Mouse (Mus musculus): ENCODE results near the gene Sele. TPM values are rescaled to one million over a fixed set of nuclear protein-coding genes. Genes with fewer than 3 reads are reported as not detected.

Sele gene
- polyA plus RNA-seq, 1 experiment from 2014 or later, result not detected

- Histone ChIP-seq H3K4me3 (no peak overlapping the region), H3K4me1 (no peaks in the 10 kb centered on the region), H3K9me3 (no peaks in the 10 kb centered on the region), H3K4me2 (no peak overlapping the region), H3K27me3 (replicated peaks) (no peaks in the 10 kb centered on the region), H3K27ac (no peak overlapping the region), H3K36me3 (replicated peaks) (no peaks in the 10 kb centered on the region), H3K9ac (no peak overlapping the region)
- 83% methylated on average over 2 of the region's 2 CpGs for WGBS
- no peak for ATAC-seq (replicated peaks)
Measured at GRCm38 (mm10) chr1:164074606-164075140, 26.6 kb downstream of the Sele start.

DNA sequence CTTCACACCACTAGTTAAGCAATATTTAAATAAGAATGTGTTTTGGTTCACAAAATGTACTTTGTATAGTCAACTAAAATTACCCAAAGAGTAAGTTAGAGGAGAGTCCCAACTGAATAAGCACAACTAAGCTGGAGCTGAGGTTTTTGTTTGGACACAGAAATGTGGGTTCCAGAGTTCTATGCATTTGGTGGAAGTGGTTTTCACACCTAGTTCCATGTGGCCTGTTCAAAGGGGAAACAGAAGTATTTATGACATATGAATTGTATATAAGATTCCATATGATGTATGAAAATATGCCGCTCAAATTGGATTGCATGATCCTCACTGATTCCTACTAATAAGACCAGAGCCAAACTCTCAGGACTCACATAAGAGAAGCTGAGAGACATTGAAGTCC lies 27.4 kb downstream of the Sele start:
- 97% methylated on average over 1 of the region's 1 CpGs for WGBS
- no peaks in the 10 kb centered on the region for H3K9me3 ChIP-seq

DNA sequence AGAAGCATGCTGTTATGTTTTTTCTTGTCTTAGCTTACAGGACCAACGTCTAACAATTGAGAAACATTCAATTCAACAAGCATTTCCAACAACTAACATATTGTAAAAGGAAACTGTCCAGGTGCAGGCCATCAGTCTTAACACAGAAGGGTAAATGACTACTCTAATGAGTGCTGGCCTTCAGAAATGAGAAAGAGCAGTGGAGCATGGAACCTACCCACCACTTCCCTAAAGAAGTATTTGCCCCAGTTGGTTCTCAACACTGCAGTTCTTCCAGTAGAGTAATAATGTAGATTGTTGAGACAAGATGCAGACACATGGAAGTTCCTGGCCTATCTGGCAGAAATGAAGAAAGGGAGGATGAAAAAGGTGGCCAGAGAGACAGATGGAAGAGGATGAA lies 28.4 kb downstream of the Sele start:
- no peaks in the 10 kb centered on the region for H3K4me1 ChIP-seq
- H3K9me3 ChIP-seq, result no peaks in the 10 kb centered on the region
- no peaks in the 10 kb centered on the region for H3K36me3 ChIP-seq (replicated peaks)
- H3K4me2 ChIP-seq, result no peak overlapping the region
- H3K27ac ChIP-seq, result no peak overlapping the region
- H3K27me3 ChIP-seq (replicated peaks), result no peaks in the 10 kb centered on the region
- no peak for ATAC-seq (replicated peaks)
- 62% methylated on average over 1 of the region's 1 CpGs for WGBS
- no peak overlapping the region for H3K9ac ChIP-seq
- H3K4me3 ChIP-seq, result no peak overlapping the region

More for the DNA sequence above, 27.4 kb downstream of the Sele start:
- no peak for ATAC-seq (replicated peaks)
- Histone ChIP-seq H3K9ac (no peak overlapping the region), H3K4me2 (no peak overlapping the region), H3K27ac (no peak overlapping the region), H3K27me3 (replicated peaks) (no peaks in the 10 kb centered on the region), H3K4me1 (no peaks in the 10 kb centered on the region), H3K36me3 (replicated peaks) (no peaks in the 10 kb centered on the region), H3K4me3 (no peak overlapping the region)

GRCm38 (mm10) chr1:164077031-164077430 lies 29.0 kb downstream of the Sele start:
- H3K9me3 ChIP-seq, result no peaks in the 10 kb centered on the region
- H3K27ac ChIP-seq, result no peak overlapping the region
- no peak overlapping the region for H3K4me2 ChIP-seq
- no peak for ATAC-seq (replicated peaks)
- WGBS, result 89% methylated on average over 3 of the region's 3 CpGs
- H3K27me3 ChIP-seq (replicated peaks), result no peaks in the 10 kb centered on the region
- no peaks in the 10 kb centered on the region for H3K4me1 ChIP-seq
- no peaks in the 10 kb centered on the region for H3K36me3 ChIP-seq (replicated peaks)
- no peak overlapping the region for H3K4me3 ChIP-seq
- no peak overlapping the region for H3K9ac ChIP-seq

DNA sequence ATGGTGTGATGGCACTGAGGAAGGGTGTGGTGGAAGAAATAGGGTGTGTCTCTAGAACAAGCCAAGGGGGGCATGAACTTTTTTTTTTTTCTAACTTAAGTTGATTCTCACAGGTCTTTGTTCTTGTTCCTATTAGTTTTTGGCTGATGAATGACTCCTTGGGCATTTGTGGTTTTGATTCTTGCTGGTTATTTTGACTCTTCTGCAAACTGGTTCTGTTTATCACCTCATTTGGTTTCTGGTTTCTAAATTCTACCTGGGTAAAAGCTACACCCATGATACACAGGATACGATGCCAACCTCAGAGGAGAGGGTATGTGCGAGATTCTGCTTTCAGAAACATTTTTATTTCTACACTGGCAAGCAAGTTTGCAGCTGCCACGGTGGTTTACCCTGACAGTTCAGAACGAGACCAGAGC lies 30.3 kb downstream of the Sele start:
- Histone ChIP-seq H3K4me3 (no peak overlapping the region), H3K27me3 (replicated peaks) (no peaks in the 10 kb centered on the region), H3K9me3 (no peaks in the 10 kb centered on the region), H3K4me1 (no peaks in the 10 kb centered on the region), H3K36me3 (replicated peaks) (no peaks in the 10 kb centered on the region), H3K9ac (no peak overlapping the region), H3K4me2 (no peak overlapping the region), H3K27ac (no peak overlapping the region)
- 90% methylated on average over 4 of the region's 4 CpGs for WGBS
- no peak for ATAC-seq (replicated peaks)

GRCm38 (mm10) chr1:164079091-164079490 lies 31.1 kb downstream of the Sele start:
- Histone ChIP-seq H3K4me2 (no peak overlapping the region), H3K4me1 (no peaks in the 10 kb centered on the region), H3K36me3 (replicated peaks) (no peaks in the 10 kb centered on the region), H3K4me3 (no peak overlapping the region), H3K9me3 (no peaks in the 10 kb centered on the region), H3K27me3 (replicated peaks) (no peaks in the 10 kb centered on the region), H3K9ac (no peak overlapping the region), H3K27ac (no peak overlapping the region)
- no peak for ATAC-seq (replicated peaks)
- WGBS, result 89% methylated on average over 11 of the region's 11 CpGs

DNA sequence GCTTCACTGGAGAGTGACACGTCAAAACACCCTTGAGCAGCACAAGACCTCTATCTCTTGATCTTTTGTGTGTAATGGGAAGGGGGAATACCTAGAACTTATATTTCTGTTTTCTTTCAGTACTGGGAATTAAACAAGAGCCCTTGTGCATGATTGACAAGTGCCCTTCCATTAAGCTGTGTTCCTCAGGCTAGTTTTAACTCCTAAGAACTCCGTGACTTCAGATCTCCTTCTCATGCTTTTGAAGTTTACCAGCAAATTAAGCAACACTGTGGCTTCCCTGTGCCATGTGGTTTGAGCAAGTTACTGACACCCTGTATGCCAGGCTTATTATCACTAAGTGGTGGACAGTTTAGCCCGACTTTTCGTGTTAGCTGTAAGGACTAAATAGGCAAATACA lies 35.0 kb downstream of the Sele start:
- H3K9me3 ChIP-seq, result no peaks in the 10 kb centered on the region
- ATAC-seq (replicated peaks), result no peak
- H3K4me2 ChIP-seq, result no peak overlapping the region
- WGBS, result 87% methylated on average over 4 of the region's 4 CpGs
- no peak overlapping the region for H3K27ac ChIP-seq
- no peaks in the 10 kb centered on the region for H3K4me1 ChIP-seq
- no peak overlapping the region for H3K4me3 ChIP-seq
- H3K27me3 ChIP-seq (replicated peaks), result no peaks in the 10 kb centered on the region
- H3K36me3 ChIP-seq (replicated peaks), result no peaks in the 10 kb centered on the region
- H3K9ac ChIP-seq, result no peak overlapping the region

GRCm38 (mm10) chr1:164086797-164087196 lies 38.8 kb downstream of the Sele start:
- no peak for ATAC-seq (replicated peaks)
- Histone ChIP-seq H3K9me3 (no peaks in the 10 kb centered on the region), H3K9ac (no peak overlapping the region), H3K4me1 (no peaks in the 10 kb centered on the region), H3K27ac (no peak overlapping the region), H3K4me2 (no peak overlapping the region), H3K4me3 (no peak overlapping the region), H3K27me3 (replicated peaks) (no peaks in the 10 kb centered on the region), H3K36me3 (replicated peaks) (no peaks in the 10 kb centered on the region)
- WGBS, result 86% methylated on average over 3 of the region's 3 CpGs

GRCm38 (mm10) chr1:164087872-164088271 lies 39.8 kb downstream of the Sele start:
- Histone ChIP-seq H3K4me1 (no peaks in the 10 kb centered on the region), H3K9ac (no peak overlapping the region), H3K4me3 (no peak overlapping the region), H3K27me3 (replicated peaks) (no peaks in the 10 kb centered on the region), H3K36me3 (replicated peaks) (no peaks in the 10 kb centered on the region), H3K9me3 (no peaks in the 10 kb centered on the region), H3K27ac (no peak overlapping the region), H3K4me2 (no peak overlapping the region)
- no peak for ATAC-seq (replicated peaks)
- 92% methylated on average over 5 of the region's 5 CpGs for WGBS

- Histone ChIP-seq H3K4me2 (no peak overlapping the region), H3K9ac (no peak overlapping the region), H3K4me1 (no peaks in the 10 kb centered on the region), H3K9me3 (no peaks in the 10 kb centered on the region), H3K27ac (no peak overlapping the region), H3K4me3 (no peak overlapping the region), H3K36me3 (replicated peaks) (no peaks in the 10 kb centered on the region), H3K27me3 (replicated peaks) (no peaks in the 10 kb centered on the region)
- ATAC-seq (replicated peaks), result no peak
- WGBS, result 74% methylated on average over 6 of the region's 6 CpGs
Measured at GRCm38 (mm10) chr1:164096780-164097179, 48.7 kb downstream of the Sele start.

GRCm38 (mm10) chr1:164097911-164098310 lies 49.9 kb downstream of the Sele start:
- no peaks in the 10 kb centered on the region for H3K9me3 ChIP-seq
- no peak overlapping the region for H3K4me2 ChIP-seq
- WGBS, result 89% methylated on average over 2 of the region's 2 CpGs
- H3K4me1 ChIP-seq, result no peaks in the 10 kb centered on the region
- no peak for ATAC-seq (replicated peaks)
- no peak overlapping the region for H3K9ac ChIP-seq
- no peak overlapping the region for H3K4me3 ChIP-seq
- H3K36me3 ChIP-seq (replicated peaks), result no peaks in the 10 kb centered on the region
- H3K27me3 ChIP-seq (replicated peaks), result no peaks in the 10 kb centered on the region
- no peak overlapping the region for H3K27ac ChIP-seq

GRCm38 (mm10) chr1:164098372-164098771 lies 50.3 kb downstream of the Sele start:
- 56% methylated on average over 2 of the region's 2 CpGs for WGBS
- no peak for ATAC-seq (replicated peaks)
- H3K27me3 ChIP-seq (replicated peaks), result no peaks in the 10 kb centered on the region

More at GRCm38 (mm10) chr1:164098372-164098771, 50.3 kb downstream of the Sele start:
- no peaks in the 10 kb centered on the region for H3K36me3 ChIP-seq (replicated peaks)
- H3K9me3 ChIP-seq, result no peaks in the 10 kb centered on the region
- H3K4me3 ChIP-seq, result no peak overlapping the region
- H3K9ac ChIP-seq, result no peak overlapping the region
- no peak overlapping the region for H3K4me2 ChIP-seq
- no peak overlapping the region for H3K27ac ChIP-seq
- H3K4me1 ChIP-seq, result no peaks in the 10 kb centered on the region
